Mouse (Mus musculus) 3T3-L1 (cell line): Measurements from ENCODE around the gene Lrrc20.
A peak's percentile ranks its signal among the peaks of the same experiment; 100 is the strongest.
"Not testable (repeated sequence)": the region's sequence is repeated elsewhere in the genome, so short reads cannot be mapped to it uniquely, and the experiment has no call there.

Source experiments
- DNase-seq: peaks from one replicate; pipeline ENCODE4 v3.0.0-alpha.2; 2015; ENCODE audit warnings: low read depth, low spot score

The Lrrc20 gene

GRCm38 (mm10) chr10:61570181-61570580 is 94.6 kb downstream of the Lrrc20 start:
- DNase-seq = peak; percentile 64

- no peak for DNase-seq
These were observed 96.5 kb downstream of the Lrrc20 start for GRCm38 (mm10) chr10:61572126-61572525.

- no peak for DNase-seq
These were observed 100.6 kb downstream of the Lrrc20 start for GRCm38 (mm10) chr10:61576120-61576767.

GRCm38 (mm10) chr10:61587241-61587849 is 111.7 kb downstream of the Lrrc20 start:
- no peak for DNase-seq

- no peak for DNase-seq
These were observed 122.4 kb downstream of the Lrrc20 start for GRCm38 (mm10) chr10:61597991-61598390.

- DNase-seq = no peak
These were observed 124.0 kb downstream of the Lrrc20 start for GRCm38 (mm10) chr10:61599556-61600114.

GRCm38 (mm10) chr10:61602283-61603033 is 126.9 kb downstream of the Lrrc20 start:
- peak; percentile 87 for DNase-seq

GRCm38 (mm10) chr10:61604376-61605065 is 128.9 kb downstream of the Lrrc20 start:
- no peak for DNase-seq

- not testable (repeated sequence) for DNase-seq
These were observed 129.8 kb downstream of the Lrrc20 start for GRCm38 (mm10) chr10:61605381-61605780.

GRCm38 (mm10) chr10:61605851-61606250 is 130.2 kb downstream of the Lrrc20 start:
- DNase-seq = peak; percentile 85

GRCm38 (mm10) chr10:61608233-61608632 is 132.6 kb downstream of the Lrrc20 start:
- peak; percentile 30 for DNase-seq

GRCm38 (mm10) chr10:61610650-61611235 is 135.1 kb downstream of the Lrrc20 start:
- DNase-seq = peak; percentile 97

- no peak for DNase-seq
These were observed 138.7 kb downstream of the Lrrc20 start for GRCm38 (mm10) chr10:61614311-61614710.

- DNase-seq = no peak
These were observed 142.9 kb downstream of the Lrrc20 start for GRCm38 (mm10) chr10:61618528-61618927.

- no peak for DNase-seq
These were observed 146.1 kb downstream of the Lrrc20 start for GRCm38 (mm10) chr10:61621681-61622080.

GRCm38 (mm10) chr10:61623874-61624273 is 148.3 kb downstream of the Lrrc20 start:
- not testable (repeated sequence) for DNase-seq

- DNase-seq = no peak
These were observed 149.2 kb downstream of the Lrrc20 start for GRCm38 (mm10) chr10:61624771-61625170.

- no peak for DNase-seq
These were observed 150.0 kb downstream of the Lrrc20 start for GRCm38 (mm10) chr10:61625381-61626257.

- DNase-seq = no peak
These were observed 150.9 kb downstream of the Lrrc20 start for GRCm38 (mm10) chr10:61626551-61626950.

GRCm38 (mm10) chr10:61627195-61627937 is 151.8 kb downstream of the Lrrc20 start:
- no peak for DNase-seq
